Mouse (Mus musculus): ENCODE data around the gene Fmo6.

The Fmo6 gene

GRCm38 (mm10) chr1:162912085-162912484 lies 25.2 kb downstream of the Fmo6 start:
- no peak for DNase-seq (ENCODE audit: low spot score)

GRCm38 (mm10) chr1:162901879-162902278 lies 35.4 kb downstream of the Fmo6 start:
- no peak for DNase-seq (ENCODE audit: low spot score)

- no peak for DNase-seq (ENCODE audit: low spot score)
Observed at GRCm38 (mm10) chr1:162897838-162898811, 39.2 kb downstream of the Fmo6 start, which contains the start of gene Fmo2. Fmo2 (minus strand) TSS chr1:162898726.

GRCm38 (mm10) chr1:162895900-162896299 lies 41.4 kb downstream of the Fmo6 start:
- peak; percentile 61 for DNase-seq (ENCODE audit: low spot score)

GRCm38 (mm10) chr1:162893014-162893413 lies 44.3 kb downstream of the Fmo6 start:
- no peak for DNase-seq (ENCODE audit: low spot score)

GRCm38 (mm10) chr1:162891980-162892451 lies 45.3 kb downstream of the Fmo6 start:
- no peak for DNase-seq (ENCODE audit: low spot score)

- DNase-seq (ENCODE audit: low spot score): no peak
Observed at GRCm38 (mm10) chr1:162888646-162889045, 48.7 kb downstream of the Fmo6 start.

- no peak for DNase-seq (ENCODE audit: low spot score)
Observed at GRCm38 (mm10) chr1:162887644-162888043, 49.7 kb downstream of the Fmo6 start.

- no peak for DNase-seq (ENCODE audit: low spot score)
Observed at GRCm38 (mm10) chr1:162886138-162886816, 51.0 kb downstream of the Fmo6 start.

- no peak for DNase-seq (ENCODE audit: low spot score)
Observed at GRCm38 (mm10) chr1:162882681-162883080, 54.6 kb downstream of the Fmo6 start.

- peak; percentile 64 for DNase-seq (ENCODE audit: low spot score)
Observed at GRCm38 (mm10) chr1:162879595-162880369, 57.5 kb downstream of the Fmo6 start.

- DNase-seq (ENCODE audit: low spot score): no peak
Observed at GRCm38 (mm10) chr1:162875091-162875490, 62.2 kb downstream of the Fmo6 start.

- DNase-seq (ENCODE audit: low spot score): peak; percentile 25
Observed at GRCm38 (mm10) chr1:162871701-162872311, 65.5 kb downstream of the Fmo6 start.

GRCm38 (mm10) chr1:162870978-162871377 lies 66.3 kb downstream of the Fmo6 start:
- DNase-seq (ENCODE audit: low spot score): no peak

- DNase-seq (ENCODE audit: low spot score): no peak
Observed at GRCm38 (mm10) chr1:162867396-162867795, 69.9 kb downstream of the Fmo6 start.

Data from embryo, embryonic 10 days (tissue).